Mouse (Mus musculus): ENCODE data around the gene Fam20c. TPM values are rescaled to one million over a fixed set of nuclear protein-coding genes. Genes with fewer than 3 reads are reported as not detected.

The Fam20c gene
- polyA plus RNA-seq, 1 experiment from 2014 or later: 5.4 TPM

DNA sequence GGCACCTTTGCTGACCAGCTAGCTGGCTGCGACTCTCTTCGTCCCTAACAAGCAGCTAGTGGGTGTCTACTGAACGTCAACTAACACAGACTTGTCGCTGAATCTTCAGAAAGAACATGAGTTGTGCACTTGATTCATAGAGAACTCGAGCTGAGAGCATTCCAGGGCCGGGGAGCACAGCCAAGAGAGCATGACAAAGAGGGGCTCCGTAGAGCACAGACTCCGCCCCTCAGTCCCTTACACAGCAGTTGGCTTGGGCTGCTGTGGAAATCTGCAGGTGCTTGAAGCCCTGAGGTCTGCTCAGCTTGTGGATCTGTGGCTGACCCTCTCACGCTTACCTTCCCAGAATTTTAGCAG, 390 bp upstream of the Fam20c start:
- peaks cover 29% of the 10 kb centered on the region for H3K27me3 ChIP-seq (ENCODE audit: control insufficient read depth, insufficient read depth, low read length)

DNA sequence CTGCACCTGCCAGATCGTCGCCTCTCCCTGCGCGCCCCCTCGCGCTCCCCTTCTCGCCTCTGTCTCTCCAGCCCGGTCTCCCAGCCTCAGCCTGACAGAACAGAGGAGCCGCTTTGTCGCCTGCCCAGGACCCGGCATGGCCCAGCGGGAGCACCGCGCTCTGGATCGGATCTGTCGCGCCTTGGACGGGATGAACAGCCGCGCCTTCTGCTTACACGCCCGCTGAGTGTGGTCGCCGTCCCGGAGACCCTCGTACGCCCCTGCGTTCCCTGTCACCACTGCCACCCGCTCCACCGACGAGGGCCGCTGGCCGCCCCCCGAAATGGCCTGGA, 773 bp downstream of the Fam20c start:
- ATAC-seq (replicated peaks; ENCODE audit: extremely low read depth, insufficient read depth, low FRiP score): no peak

More for the DNA sequence above, 390 bp upstream of the Fam20c start:
- peaks cover 23% of the 10 kb centered on the region for H3K4me1 ChIP-seq (ENCODE audit: control insufficient read depth, insufficient read depth, low read length)
- peak overlapping the region; percentile 83 for H3K4me3 ChIP-seq (ENCODE audit: low read length)
- no peaks in the 10 kb centered on the region for H3K9me3 ChIP-seq (replicated peaks; ENCODE audit: control insufficient read depth, low read length)
- H3K9ac ChIP-seq (ENCODE audit: low read length): peak overlapping the region; percentile 91
- H3K4me2 ChIP-seq (ENCODE audit: low read depth, low read length): peak overlapping the region; percentile 95
- WGBS: 7% methylated on average over 9 of the region's 9 CpGs
- no peaks in the 10 kb centered on the region for H3K36me3 ChIP-seq (ENCODE audit: control insufficient read depth, insufficient read depth)
- 0 out of 2 replicates have a peak, but pooled peaks have one; percentile 25 for ATAC-seq (replicated peaks; ENCODE audit: extremely low read depth, insufficient read depth, low FRiP score)
- peak overlapping the region; percentile 94 for H3K27ac ChIP-seq (ENCODE audit: low read length)

DNA sequence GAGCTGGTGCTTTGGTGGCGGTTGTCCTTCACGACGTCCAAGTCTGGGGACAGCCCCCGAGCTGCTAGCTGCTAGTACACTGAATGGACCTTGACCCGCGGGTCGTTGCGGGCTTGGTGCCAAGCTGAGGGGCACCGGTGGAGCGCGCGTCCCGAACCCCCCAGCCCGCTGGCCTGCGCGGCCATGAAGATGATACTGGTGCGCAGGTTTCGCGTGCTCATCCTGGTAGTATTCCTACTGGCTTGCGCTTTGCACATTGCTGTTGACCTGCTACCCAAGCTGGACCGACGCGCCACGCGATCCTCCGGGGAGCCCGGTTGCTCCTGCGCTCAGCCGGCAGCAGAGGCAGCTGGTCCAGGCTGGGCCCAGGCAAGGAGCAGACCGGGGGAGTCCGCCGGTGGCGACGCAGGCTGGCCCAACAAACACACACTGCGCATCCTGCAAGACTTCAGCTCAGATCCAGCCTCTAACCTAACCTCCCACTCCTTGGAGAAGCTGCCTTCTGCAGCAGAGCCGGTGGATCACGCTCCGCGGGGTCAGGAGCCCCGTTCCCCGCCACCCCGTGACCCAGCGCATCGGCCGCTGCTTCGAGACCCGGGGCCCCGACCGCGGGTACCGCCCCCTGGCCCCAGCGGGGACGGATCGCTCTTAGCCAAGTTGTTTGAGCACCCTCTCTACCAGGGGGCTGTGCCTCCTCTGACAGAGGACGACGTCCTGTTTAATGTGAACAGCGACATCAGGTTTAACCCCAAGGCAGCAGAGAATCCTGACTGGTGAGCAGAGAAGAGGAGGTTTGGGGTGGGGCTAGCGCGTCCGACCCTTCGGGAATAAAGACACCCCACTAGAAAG, 1.4 kb downstream of the Fam20c start:
- Histone ChIP-seq H3K27ac (ENCODE audit: low read length) (no peak overlapping the region), H3K4me2 (ENCODE audit: low read depth, low read length) (peak overlapping the region; percentile 95), H3K4me3 (ENCODE audit: low read length) (peak overlapping the region; percentile 83), H3K4me1 (ENCODE audit: control insufficient read depth, insufficient read depth, low read length) (peaks cover 23% of the 10 kb centered on the region), H3K9ac (ENCODE audit: low read length) (peak overlapping the region; percentile 91), H3K9me3 (replicated peaks; ENCODE audit: control insufficient read depth, low read length) (no peaks in the 10 kb centered on the region), H3K36me3 (ENCODE audit: control insufficient read depth, insufficient read depth) (no peaks in the 10 kb centered on the region), H3K27me3 (ENCODE audit: control insufficient read depth, insufficient read depth, low read length) (peaks cover 29% of the 10 kb centered on the region)
- ATAC-seq (replicated peaks; ENCODE audit: extremely low read depth, insufficient read depth, low FRiP score): no peak; the same call in 1 of the 2 replicates
- WGBS: 2% methylated on average over 61 of the region's 61 CpGs

More for the DNA sequence above, 773 bp downstream of the Fam20c start:
- H3K4me1 ChIP-seq (ENCODE audit: control insufficient read depth, insufficient read depth, low read length): peaks cover 23% of the 10 kb centered on the region
- no peaks in the 10 kb centered on the region for H3K9me3 ChIP-seq (replicated peaks; ENCODE audit: control insufficient read depth, low read length)
- no peaks in the 10 kb centered on the region for H3K36me3 ChIP-seq (ENCODE audit: control insufficient read depth, insufficient read depth)
- peak overlapping the region; percentile 83 for H3K4me3 ChIP-seq (ENCODE audit: low read length)
- peak overlapping the region; percentile 95 for H3K4me2 ChIP-seq (ENCODE audit: low read depth, low read length)
- WGBS: under 1% methylated on average over 34 of the region's 34 CpGs
- peaks cover 29% of the 10 kb centered on the region for H3K27me3 ChIP-seq (ENCODE audit: control insufficient read depth, insufficient read depth, low read length)
- peak overlapping the region; percentile 91 for H3K9ac ChIP-seq (ENCODE audit: low read length)
- H3K27ac ChIP-seq (ENCODE audit: low read length): peak overlapping the region; percentile 94

DNA sequence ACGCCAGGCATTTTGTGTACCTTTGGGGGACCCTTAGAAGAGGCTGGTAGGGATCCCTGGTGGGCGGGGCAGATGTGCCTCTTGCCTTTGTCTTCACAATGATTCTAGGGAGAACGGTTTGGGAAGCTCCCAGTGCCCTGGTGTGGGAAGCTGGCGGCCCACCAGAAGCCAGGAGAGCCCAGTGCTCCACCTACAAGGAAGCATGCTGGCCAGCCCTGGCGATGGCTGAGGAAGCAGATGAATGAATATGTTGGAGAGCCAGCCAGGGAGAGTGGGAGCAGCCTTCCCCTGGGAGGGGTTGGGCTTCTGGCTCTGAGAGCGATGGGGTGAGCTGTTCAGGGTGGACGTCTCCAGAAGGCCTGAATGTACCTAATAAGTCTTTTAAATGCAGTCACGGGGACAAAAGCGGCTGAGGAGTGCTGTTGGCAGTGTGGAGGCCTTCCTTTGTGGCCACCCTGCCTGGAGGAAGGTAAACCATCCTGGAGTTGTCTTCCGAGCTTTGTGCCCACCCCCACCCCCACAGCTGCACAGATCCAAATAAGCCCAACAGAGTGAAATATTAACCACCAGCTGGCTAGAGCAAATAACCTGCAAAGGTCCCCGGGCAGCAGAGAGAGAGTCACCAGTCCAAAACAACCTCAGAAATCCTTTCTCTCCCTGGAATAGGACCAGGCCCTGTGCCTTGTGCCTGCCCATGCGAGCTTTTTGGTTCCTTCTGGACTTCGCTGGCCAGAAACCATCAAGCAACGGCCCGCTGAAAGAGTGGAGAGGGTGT, 2.2 kb downstream of the Fam20c start:
- H3K4me1 ChIP-seq (ENCODE audit: control insufficient read depth, insufficient read depth, low read length): peaks cover 25% of the 10 kb centered on the region
- WGBS: 39% methylated on average over 15 of the region's 15 CpGs
- H3K9me3 ChIP-seq (replicated peaks; ENCODE audit: control insufficient read depth, low read length): no peaks in the 10 kb centered on the region
- H3K27me3 ChIP-seq (ENCODE audit: control insufficient read depth, insufficient read depth, low read length): peaks cover 29% of the 10 kb centered on the region
- peak overlapping the region; percentile 95 for H3K4me2 ChIP-seq (ENCODE audit: low read depth, low read length)
- H3K4me3 ChIP-seq (ENCODE audit: low read length): peak overlapping the region; percentile 83
- ATAC-seq (replicated peaks; ENCODE audit: extremely low read depth, insufficient read depth, low FRiP score): no peak
- H3K9ac ChIP-seq (ENCODE audit: low read length): peak overlapping the region; percentile 91
- H3K36me3 ChIP-seq (ENCODE audit: control insufficient read depth, insufficient read depth): no peaks in the 10 kb centered on the region
- H3K27ac ChIP-seq (ENCODE audit: low read length): no peak overlapping the region

DNA sequence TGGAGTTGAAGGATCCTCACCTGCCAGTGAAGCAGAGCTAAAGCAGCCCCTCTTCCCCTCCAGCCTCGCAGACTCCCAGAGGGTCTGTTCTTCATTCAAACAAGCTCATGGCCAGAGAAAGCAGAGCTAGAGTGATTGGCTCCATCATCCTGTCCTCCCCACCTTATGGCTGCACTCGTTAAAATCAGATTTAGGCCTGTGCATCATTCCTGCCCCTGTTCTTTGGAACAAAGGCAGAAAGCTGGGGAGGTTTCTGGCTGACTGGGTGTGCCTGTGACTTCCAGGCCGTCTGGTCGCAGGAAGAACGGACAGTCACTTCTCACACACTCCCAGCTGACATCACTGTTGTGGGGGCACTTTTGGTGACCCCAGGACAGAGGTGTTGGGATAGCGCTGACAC, 2.8 kb downstream of the Fam20c start:
- Histone ChIP-seq H3K4me1 (ENCODE audit: control insufficient read depth, insufficient read depth, low read length) (peaks cover 27% of the 10 kb centered on the region), H3K4me2 (ENCODE audit: low read depth, low read length) (no peak overlapping the region), H3K9ac (ENCODE audit: low read length) (no peak overlapping the region), H3K4me3 (ENCODE audit: low read length) (no peak overlapping the region), H3K27ac (ENCODE audit: low read length) (no peak overlapping the region), H3K36me3 (ENCODE audit: control insufficient read depth, insufficient read depth) (no peaks in the 10 kb centered on the region), H3K9me3 (replicated peaks; ENCODE audit: control insufficient read depth, low read length) (no peaks in the 10 kb centered on the region), H3K27me3 (ENCODE audit: control insufficient read depth, insufficient read depth, low read length) (peaks cover 26% of the 10 kb centered on the region)
- WGBS: 75% methylated on average over 6 of the region's 6 CpGs
- ATAC-seq (replicated peaks; ENCODE audit: extremely low read depth, insufficient read depth, low FRiP score): no peak

DNA sequence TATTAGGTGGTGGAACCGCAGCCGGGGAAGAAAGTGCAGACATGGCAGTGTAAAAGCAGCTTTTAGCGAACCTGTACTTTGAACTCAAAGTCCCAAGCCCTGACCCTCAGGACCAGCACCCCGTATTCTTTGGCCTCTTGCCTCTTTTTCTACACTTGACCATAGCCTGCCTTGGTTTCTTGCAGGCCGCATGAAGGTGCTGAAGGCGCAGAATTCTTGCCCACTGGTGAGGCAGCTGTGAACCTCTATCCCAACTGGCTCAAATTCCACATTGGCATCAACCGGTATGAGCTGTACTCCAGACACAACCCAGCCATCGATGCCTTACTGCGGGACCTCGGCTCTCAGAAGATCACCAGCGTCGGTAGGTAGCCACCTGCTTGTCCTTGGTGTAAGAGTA, 3.3 kb downstream of the Fam20c start:
- H3K4me2 ChIP-seq (ENCODE audit: low read depth, low read length): no peak overlapping the region
- H3K9me3 ChIP-seq (replicated peaks; ENCODE audit: control insufficient read depth, low read length): no peaks in the 10 kb centered on the region
- no peak overlapping the region for H3K27ac ChIP-seq (ENCODE audit: low read length)
- no peak overlapping the region for H3K4me3 ChIP-seq (ENCODE audit: low read length)
- H3K36me3 ChIP-seq (ENCODE audit: control insufficient read depth, insufficient read depth): no peaks in the 10 kb centered on the region
- no peak for ATAC-seq (replicated peaks; ENCODE audit: extremely low read depth, insufficient read depth, low FRiP score)
- peaks cover 29% of the 10 kb centered on the region for H3K4me1 ChIP-seq (ENCODE audit: control insufficient read depth, insufficient read depth, low read length)
- H3K27me3 ChIP-seq (ENCODE audit: control insufficient read depth, insufficient read depth, low read length): peaks cover 22% of the 10 kb centered on the region
- no peak overlapping the region for H3K9ac ChIP-seq (ENCODE audit: low read length)
- WGBS: 89% methylated on average over 12 of the region's 12 CpGs

DNA sequence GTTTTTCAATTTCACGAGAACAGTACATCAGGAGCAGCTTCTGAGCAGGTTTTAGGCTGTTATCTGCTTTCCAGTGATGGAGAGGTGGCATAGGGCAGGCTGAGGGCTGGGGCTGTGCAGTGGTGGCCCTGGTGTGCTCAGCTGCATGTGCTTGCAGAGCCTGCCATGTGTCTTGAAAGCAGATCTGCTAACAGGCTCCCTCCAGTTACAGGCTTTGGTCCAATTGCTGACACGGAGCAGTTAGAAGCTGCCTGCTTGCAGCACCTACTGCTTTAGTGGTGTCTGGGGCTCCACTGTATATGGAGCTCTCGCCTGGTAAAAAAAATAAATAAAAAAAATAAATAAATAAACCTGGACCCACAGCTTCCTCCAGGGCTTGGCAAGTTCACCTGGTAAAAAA, 4.2 kb downstream of the Fam20c start:
- H3K27ac ChIP-seq (ENCODE audit: low read length): no peak overlapping the region

DNA sequence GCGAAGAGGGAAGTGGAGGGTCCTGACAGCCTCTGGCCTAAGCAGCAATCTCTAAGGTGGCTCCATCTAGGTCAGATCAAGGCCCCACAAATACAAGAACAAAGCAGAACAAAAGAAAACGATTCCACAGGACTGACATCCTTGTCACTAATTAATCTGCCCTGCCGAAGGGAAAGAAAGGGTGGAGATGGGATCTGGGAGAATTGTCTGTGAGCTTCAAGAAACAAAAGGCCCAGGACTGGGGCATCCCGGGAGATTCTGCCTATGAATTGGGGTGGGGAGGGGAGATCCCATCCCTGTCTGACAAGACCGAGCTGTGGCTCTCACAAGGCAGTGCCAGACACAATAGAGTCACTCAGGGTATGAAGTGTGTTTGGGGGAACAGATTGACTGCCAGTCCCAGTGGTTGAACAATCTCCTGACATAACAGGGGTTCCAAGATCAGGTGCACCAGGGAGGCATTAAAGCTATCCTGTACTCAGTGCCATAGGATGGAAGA, 7.6 kb downstream of the Fam20c start:
- no peak for ATAC-seq (replicated peaks; ENCODE audit: extremely low read depth, insufficient read depth, low FRiP score)

More for the DNA sequence above, 4.2 kb downstream of the Fam20c start:
- Histone ChIP-seq H3K36me3 (ENCODE audit: control insufficient read depth, insufficient read depth) (no peaks in the 10 kb centered on the region), H3K9ac (ENCODE audit: low read length) (no peak overlapping the region), H3K4me1 (ENCODE audit: control insufficient read depth, insufficient read depth, low read length) (peaks cover 25% of the 10 kb centered on the region), H3K27me3 (ENCODE audit: control insufficient read depth, insufficient read depth, low read length) (peaks cover 18% of the 10 kb centered on the region), H3K9me3 (replicated peaks; ENCODE audit: control insufficient read depth, low read length) (no peaks in the 10 kb centered on the region), H3K4me3 (ENCODE audit: low read length) (no peak overlapping the region), H3K4me2 (ENCODE audit: low read depth, low read length) (no peak overlapping the region)
- 69% methylated on average over 3 of the region's 3 CpGs for WGBS
- no peak for ATAC-seq (replicated peaks; ENCODE audit: extremely low read depth, insufficient read depth, low FRiP score)

DNA sequence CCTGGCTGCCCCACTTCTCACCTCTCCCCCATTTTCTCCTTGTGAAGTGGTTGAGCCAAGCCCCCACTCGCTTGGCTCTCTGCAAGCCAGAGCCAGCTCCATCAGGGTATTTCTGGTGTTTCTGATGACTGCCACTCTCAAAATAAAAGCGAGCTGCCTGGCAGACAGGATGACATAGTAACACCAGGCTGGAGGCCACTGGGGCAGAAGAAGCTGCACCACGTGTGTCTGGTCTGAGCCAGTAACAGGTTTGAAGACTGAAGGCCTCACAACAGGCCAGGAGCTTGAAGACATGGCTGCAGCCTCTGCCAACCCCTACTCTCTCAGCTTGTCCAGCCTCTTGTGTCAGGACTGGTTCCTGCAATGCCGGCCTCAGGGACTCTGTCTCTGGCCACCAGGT, 8.0 kb downstream of the Fam20c start:
- no peak overlapping the region for H3K4me3 ChIP-seq (ENCODE audit: low read length)
- WGBS: 66% methylated on average over 4 of the region's 4 CpGs
- H3K9ac ChIP-seq (ENCODE audit: low read length): no peak overlapping the region
- 0 out of 2 replicates have a peak overlapping the region, but pooled peaks have one; percentile 0 for H3K27ac ChIP-seq (ENCODE audit: low read length)
- no peak overlapping the region for H3K4me2 ChIP-seq (ENCODE audit: low read depth, low read length)
- no peaks in the 10 kb centered on the region for H3K9me3 ChIP-seq (replicated peaks; ENCODE audit: control insufficient read depth, low read length)
- H3K27me3 ChIP-seq (ENCODE audit: control insufficient read depth, insufficient read depth, low read length): peaks cover 5% of the 10 kb centered on the region
- ATAC-seq (replicated peaks; ENCODE audit: extremely low read depth, insufficient read depth, low FRiP score): no peak
- 0 out of 2 replicates have a peak, but pooled peaks cover 3% of the 10 kb centered on the region for H3K36me3 ChIP-seq (ENCODE audit: control insufficient read depth, insufficient read depth)
- peaks cover 6% of the 10 kb centered on the region; the same call in 1 of the 2 replicates for H3K4me1 ChIP-seq (ENCODE audit: control insufficient read depth, insufficient read depth, low read length)

More for the DNA sequence above, 7.6 kb downstream of the Fam20c start:
- H3K4me1 ChIP-seq (ENCODE audit: control insufficient read depth, insufficient read depth, low read length): peaks cover 6% of the 10 kb centered on the region; the same call in 1 of the 2 replicates
- WGBS: 61% methylated on average over 5 of the region's 5 CpGs
- H3K9ac ChIP-seq (ENCODE audit: low read length): no peak overlapping the region
- no peaks in the 10 kb centered on the region for H3K9me3 ChIP-seq (replicated peaks; ENCODE audit: control insufficient read depth, low read length)
- H3K36me3 ChIP-seq (ENCODE audit: control insufficient read depth, insufficient read depth): no peaks in the 10 kb centered on the region
- H3K4me2 ChIP-seq (ENCODE audit: low read depth, low read length): no peak overlapping the region
- H3K4me3 ChIP-seq (ENCODE audit: low read length): no peak overlapping the region
- H3K27me3 ChIP-seq (ENCODE audit: control insufficient read depth, insufficient read depth, low read length): peaks cover 9% of the 10 kb centered on the region
- no peak overlapping the region for H3K27ac ChIP-seq (ENCODE audit: low read length)

Data from heart, embryonic 16.5 days (tissue).